Mouse (Mus musculus) liver, adult 2 months (tissue): ENCODE results near the gene Synpo2l. TPM values are rescaled to one million over a fixed set of nuclear protein-coding genes. Genes with fewer than 3 reads are reported as not detected.

ENCODE experiments used
- DNase-seq: peaks from one replicate; pipeline ENCODE4 v3.0.0-alpha.2; 2011; ENCODE audit warnings: low read depth, low spot score; ENCODE audit errors: extremely low read depth
- H3K27ac ChIP-seq: fragments of 200-500 bp; replicated peaks from 2 replicates; pipeline ENCODE4 v1.5.1; 2012; ENCODE audit warnings: low read depth, mild to moderate bottlenecking, control low read depth, inconsistent platforms, low read length; ENCODE audit not compliant: insufficient read depth
- H3K27me3 ChIP-seq: fragments of 200-500 bp; 2 replicates; pipeline ENCODE4 v1.6.1; 2012; ENCODE audit warnings: mild to moderate bottlenecking, moderate library complexity, low read length, inconsistent platforms; ENCODE audit not compliant: control insufficient read depth, insufficient read depth
- H3K36me3 ChIP-seq: fragments of 200-500 bp; 2 replicates; pipeline ENCODE4 v1.6.1; 2012; ENCODE audit warnings: low read length, inconsistent platforms; ENCODE audit not compliant: control insufficient read depth, insufficient read depth
- H3K4me1 ChIP-seq: fragments of 200-500 bp; 2 replicates; pipeline ENCODE4 v1.6.1; 2011; ENCODE audit warnings: low read length; ENCODE audit not compliant: control insufficient read depth, insufficient read depth
- H3K4me3 ChIP-seq: fragments of 200-500 bp; 2 replicates; pipeline ENCODE4 v1.5.1; 2011; ENCODE audit warnings: low read depth, mild to moderate bottlenecking, control low read depth, low read length, moderate library complexity; ENCODE audit not compliant: insufficient read depth
- H3K79me2 ChIP-seq: fragments of 200-500 bp; 2 replicates; pipeline ENCODE4 v1.6.1; 2012; ENCODE audit warnings: inconsistent platforms, mild to moderate bottlenecking, low read length, moderate library complexity; ENCODE audit not compliant: control insufficient read depth, insufficient read depth
- H3K9ac ChIP-seq: fragments of 200-500 bp; 2 replicates; pipeline ENCODE4 v1.6.1; 2012; ENCODE audit warnings: low read depth, mild to moderate bottlenecking, control low read depth, inconsistent platforms, low read length
- CTCF ChIP-seq: fragments of 200-500 bp; IDR thresholded peaks from 2 replicates; pipeline ENCODE4 v1.5.1; 2011; ENCODE audit warnings: low read depth, low read length, control low read depth
- POLR2A ChIP-seq: fragments of 200-500 bp; IDR thresholded peaks from 2 replicates; pipeline ENCODE4 v1.6.1; 2011; ENCODE audit warnings: low read length, control low read depth; ENCODE audit not compliant: insufficient read depth; ENCODE audit errors: extremely low read depth
- WGBS: fragments of 180-500 bp; shearing (Covaris S2); methylation state at CpG from one replicate; pipeline ENCODE4 v1.1.7; 2018; 5-methylcytosine and 5-hydroxymethylcytosine counted together
- polyA plus RNA-seq: library from polyadenylated mRNA; depleted of rRNA; stranded (reverse); fragments of >200 nt; gene quantifications from 2 replicates; pipeline ENCODE4 v1.2.3, GENCODE M21; 2012
- total RNA-seq: library from RNA; depleted of rRNA; stranded (reverse); fragments of >200 nt; gene quantifications from 2 replicates; pipeline ENCODE4 v1.2.3, GENCODE M21; 2014

Gene Synpo2l
- total and polyA plus RNA-seq, 2 experiments = 0.09 to 0.10 TPM

- DNase-seq = no peak
- TF ChIP-seq POLR2A = no peak
- no peak for TF ChIP-seq CTCF
- Histone ChIP-seq H3K4me1 (no peaks in the 10 kb centered on the region), H3K79me2 (peaks cover 16% of the 10 kb centered on the region; the same call in 1 of the 2 replicates), H3K4me3 (no peak overlapping the region), H3K36me3 (peaks cover 70% of the 10 kb centered on the region), H3K27me3 (no peaks in the 10 kb centered on the region), H3K27ac (no peak overlapping the region), H3K9ac (no peak overlapping the region)
- 96% methylated on average over 6 of the region's 6 CpGs for WGBS
Measured at GRCm38 (mm10) chr14:20691772-20692171, 23.6 kb upstream of the Synpo2l start.

GRCm38 (mm10) chr14:20689009-20689408, 20.9 kb upstream of the Synpo2l start:
- H3K9ac ChIP-seq = no peak overlapping the region
- WGBS = 93% methylated on average over 2 of the region's 2 CpGs

GRCm38 (mm10) chr14:20686576-20686975, 18.4 kb upstream of the Synpo2l start:
- H3K4me3 ChIP-seq = no peak overlapping the region
- WGBS = 96% methylated on average over 3 of the region's 3 CpGs

More at GRCm38 (mm10) chr14:20689009-20689408, 20.9 kb upstream of the Synpo2l start:
- TF ChIP-seq POLR2A (no peak), CTCF (no peak)
- H3K79me2 ChIP-seq = peaks cover 10% of the 10 kb centered on the region; the same call in 1 of the 2 replicates
- H3K27me3 ChIP-seq = no peaks in the 10 kb centered on the region
- H3K36me3 ChIP-seq = peaks cover 91% of the 10 kb centered on the region
- no peaks in the 10 kb centered on the region for H3K4me1 ChIP-seq
- H3K4me3 ChIP-seq = no peak overlapping the region
- H3K27ac ChIP-seq = no peak overlapping the region
- no peak for DNase-seq

GRCm38 (mm10) chr14:20682498-20682897, 14.3 kb upstream of the Synpo2l start:
- no peak for TF ChIP-seq POLR2A
- no peak for TF ChIP-seq CTCF

More at GRCm38 (mm10) chr14:20686576-20686975, 18.4 kb upstream of the Synpo2l start:
- H3K36me3 ChIP-seq = peaks cover 83% of the 10 kb centered on the region
- DNase-seq = no peak
- peaks cover 3% of the 10 kb centered on the region; the same call in 1 of the 2 replicates for H3K4me1 ChIP-seq
- H3K9ac ChIP-seq = no peak overlapping the region
- H3K27ac ChIP-seq = no peak overlapping the region
- no peaks in the 10 kb centered on the region for H3K27me3 ChIP-seq
- no peak for TF ChIP-seq CTCF
- no peak for TF ChIP-seq POLR2A
- H3K79me2 ChIP-seq = peaks cover 13% of the 10 kb centered on the region; the same call in 1 of the 2 replicates

GRCm38 (mm10) chr14:20681742-20682141, 13.6 kb upstream of the Synpo2l start:
- Histone ChIP-seq H3K36me3 (peaks cover 71% of the 10 kb centered on the region), H3K9ac (no peak overlapping the region), H3K4me1 (peaks cover 16% of the 10 kb centered on the region), H3K79me2 (peaks cover 25% of the 10 kb centered on the region), H3K4me3 (no peak overlapping the region), H3K27ac (no peak overlapping the region), H3K27me3 (no peaks in the 10 kb centered on the region)
- DNase-seq = no peak
- 69% methylated on average over 2 of the region's 2 CpGs for WGBS
- TF ChIP-seq CTCF (no peak), POLR2A (no peak)

More at GRCm38 (mm10) chr14:20682498-20682897, 14.3 kb upstream of the Synpo2l start:
- DNase-seq = peak; percentile 35
- peaks cover 76% of the 10 kb centered on the region for H3K36me3 ChIP-seq
- H3K27me3 ChIP-seq = no peaks in the 10 kb centered on the region
- H3K27ac ChIP-seq = 0 out of 2 replicates have a peak overlapping the region, but pooled peaks have one; percentile 13
- peaks cover 25% of the 10 kb centered on the region for H3K79me2 ChIP-seq
- H3K4me3 ChIP-seq = no peak overlapping the region
- WGBS = 26% methylated on average over 3 of the region's 3 CpGs
- peaks cover 13% of the 10 kb centered on the region for H3K4me1 ChIP-seq
- H3K9ac ChIP-seq = no peak overlapping the region

GRCm38 (mm10) chr14:20677906-20678305, 9.8 kb upstream of the Synpo2l start:
- TF ChIP-seq CTCF (no peak), POLR2A (no peak)
- peak overlapping the region; percentile 95 for H3K27ac ChIP-seq
- WGBS = 22% methylated on average over 4 of the region's 4 CpGs
- H3K27me3 ChIP-seq = no peaks in the 10 kb centered on the region
- peak; percentile 89 for DNase-seq
- H3K9ac ChIP-seq = peak overlapping the region; percentile 64
- peaks cover 46% of the 10 kb centered on the region for H3K36me3 ChIP-seq
- H3K79me2 ChIP-seq = peaks cover 25% of the 10 kb centered on the region
- H3K4me1 ChIP-seq = peaks cover 26% of the 10 kb centered on the region
- H3K4me3 ChIP-seq = peak overlapping the region; percentile 25; the same call in 1 of the 2 replicates
